Mouse (Mus musculus) limb, embryonic 13.5 days (tissue): Measurements from ENCODE around the gene Ankrd11. TPM values are rescaled to one million over a fixed set of nuclear protein-coding genes. Genes with fewer than 3 reads are reported as not detected.
A peak's percentile ranks its signal among the peaks of the same experiment; 100 is the strongest.

Experiments used
- ATAC-seq: fragments of 200-750 bp; cut with Nextera tagmentation; 2 replicates; pipeline ENCODE4 v1.8.0; 2017; ENCODE audit warnings: low read depth, moderate number of reproducible peaks, moderate TSS enrichment; ENCODE audit not compliant: low FRiP score
- H3K27ac ChIP-seq: fragments of 300-500 bp; sonication (generic); 2 replicates; pipeline ENCODE4 v1.5.1; 2015; ENCODE audit warnings: inconsistent platforms, mild to moderate bottlenecking, moderate library complexity
- H3K27me3 ChIP-seq: fragments of 300-500 bp; sonication (generic); 2 replicates; pipeline ENCODE4 v1.6.1; 2015; ENCODE audit warnings: mild to moderate bottlenecking, inconsistent platforms
- H3K36me3 ChIP-seq: fragments of 300-500 bp; sonication (generic); 2 replicates; pipeline ENCODE4 v1.6.1; 2015; ENCODE audit warnings: inconsistent platforms, mild to moderate bottlenecking, moderate library complexity
- H3K4me1 ChIP-seq: fragments of 300-500 bp; sonication (generic); 2 replicates; pipeline ENCODE4 v1.6.1; 2015; ENCODE audit warnings: inconsistent platforms
- H3K4me2 ChIP-seq: fragments of 300-500 bp; sonication (generic); replicated peaks from 2 replicates; pipeline ENCODE4 v1.6.1; 2015; ENCODE audit warnings: inconsistent platforms, mild to moderate bottlenecking, moderate library complexity
- H3K4me3 ChIP-seq: fragments of 300-500 bp; sonication (generic); 2 replicates; pipeline ENCODE4 v1.5.1; 2015; ENCODE audit warnings: moderate library complexity, mild to moderate bottlenecking, inconsistent platforms
- H3K9ac ChIP-seq: fragments of 300-500 bp; sonication (generic); 2 replicates; pipeline ENCODE4 v1.6.1; 2015; ENCODE audit warnings: mild to moderate bottlenecking, inconsistent platforms
- H3K9me3 ChIP-seq: fragments of 300-500 bp; sonication (generic); 2 replicates; pipeline ENCODE4 v1.6.1; 2016; ENCODE audit warnings: inconsistent platforms
- WGBS: fragments of 180-500 bp; shearing (Covaris S2); methylation state at CpG from one replicate; pipeline ENCODE4 v1.1.7; 2015; 5-methylcytosine and 5-hydroxymethylcytosine counted together
- polyA plus RNA-seq: library from polyadenylated mRNA; unstranded; fragments of >200 nt; fragmentation: Nextera tagmentation; extraction: Ambion mirVana; gene quantifications from 2 replicates; pipeline ENCODE4 v1.2.1, GENCODE M21; 2015

The Ankrd11 gene
- 40.9 and 48.7 TPM in 2 replicates for polyA plus RNA-seq

GRCm38 (mm10) chr8:123042158-123042973 is at the start of gene Ankrd11:
Gene Ankrd11 (minus strand): TSS chr8:123042277.
- Histone ChIP-seq H3K27me3 (no peaks in the 10 kb centered on the region), H3K9me3 (no peaks in the 10 kb centered on the region), H3K36me3 (peaks cover 4% of the 10 kb centered on the region; the same call in 1 of the 2 replicates), H3K4me1 (peaks cover 31% of the 10 kb centered on the region), H3K4me3 (peak within 1 kb of the TSS; percentile 99), H3K9ac (peak within 1 kb of the TSS; percentile 100), H3K27ac (peak within 1 kb of the TSS; percentile 98), H3K4me2 (peak within 1 kb of the TSS; percentile 80)
- WGBS, result under 1% methylated on average over 69 of the region's 91 CpGs
- peak; percentile 98 for ATAC-seq

DNA sequence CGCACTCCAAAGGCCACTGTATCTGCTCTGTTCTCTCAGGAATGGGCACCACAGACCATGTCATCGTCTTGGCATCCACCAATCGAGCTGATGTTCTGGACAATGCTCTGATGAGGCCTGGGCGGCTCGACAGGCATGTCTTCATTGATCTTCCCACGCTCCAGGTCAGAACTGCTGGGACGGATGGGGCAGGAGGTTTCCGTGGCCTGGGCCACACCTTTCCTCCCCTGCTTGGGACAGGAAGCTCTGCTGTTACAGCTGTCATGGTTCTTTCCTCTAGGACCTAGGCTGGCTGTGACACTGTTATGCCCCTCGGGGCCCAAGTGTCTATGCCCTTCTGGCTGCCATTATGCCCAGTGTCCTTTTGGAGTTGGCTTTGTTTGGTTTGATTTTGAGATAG is 45.2 kb upstream of the Ankrd11 start:
- no peaks in the 10 kb centered on the region for H3K4me1 ChIP-seq
- no peak overlapping the region for H3K4me3 ChIP-seq
- H3K9ac ChIP-seq, result no peak overlapping the region
- ATAC-seq, result no peak
- no peak overlapping the region for H3K27ac ChIP-seq
- no peaks in the 10 kb centered on the region for H3K9me3 ChIP-seq
- H3K36me3 ChIP-seq, result peaks cover 100% of the 10 kb centered on the region
- 91% methylated on average over 9 of the region's 9 CpGs for WGBS
- no peaks in the 10 kb centered on the region for H3K27me3 ChIP-seq
- no peak overlapping the region for H3K4me2 ChIP-seq

DNA sequence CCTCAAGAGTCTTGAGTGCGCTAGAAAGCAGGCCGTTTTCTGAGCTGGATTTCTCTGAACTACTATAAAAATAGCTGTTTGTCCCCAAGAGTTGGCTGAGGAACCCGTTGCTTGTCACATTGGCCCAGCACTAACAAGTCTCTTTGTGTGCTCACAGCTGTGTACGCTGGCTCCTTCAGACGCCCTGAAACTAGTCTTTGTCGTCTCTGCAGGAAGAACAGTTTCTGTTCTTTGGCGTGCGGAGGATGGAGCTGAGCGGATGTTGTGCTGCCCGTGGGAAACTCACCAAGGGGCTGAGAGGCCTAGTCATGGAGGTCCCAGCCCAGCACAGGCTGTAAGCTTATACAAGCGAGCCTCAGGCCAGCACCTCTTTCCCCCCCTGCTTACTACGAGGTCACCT is 41.5 kb upstream of the Ankrd11 start:
- Histone ChIP-seq H3K27me3 (no peaks in the 10 kb centered on the region), H3K4me2 (no peak overlapping the region), H3K4me1 (no peaks in the 10 kb centered on the region), H3K27ac (no peak overlapping the region), H3K4me3 (no peak overlapping the region), H3K9ac (no peak overlapping the region), H3K9me3 (no peaks in the 10 kb centered on the region), H3K36me3 (peaks cover 98% of the 10 kb centered on the region)
- ATAC-seq, result no peak
- WGBS, result 92% methylated on average over 12 of the region's 12 CpGs

- H3K4me2 ChIP-seq, result no peak overlapping the region
- no peaks in the 10 kb centered on the region for H3K4me1 ChIP-seq
- ATAC-seq, result no peak
- H3K9ac ChIP-seq, result no peak overlapping the region
- H3K27ac ChIP-seq, result no peak overlapping the region
- H3K36me3 ChIP-seq, result peaks cover 98% of the 10 kb centered on the region
- 80% methylated on average over 6 of the region's 6 CpGs for WGBS
- no peak overlapping the region for H3K4me3 ChIP-seq
- no peaks in the 10 kb centered on the region for H3K27me3 ChIP-seq
- H3K9me3 ChIP-seq, result no peaks in the 10 kb centered on the region
Measured at GRCm38 (mm10) chr8:123082993-123083392, 40.9 kb upstream of the Ankrd11 start.

DNA sequence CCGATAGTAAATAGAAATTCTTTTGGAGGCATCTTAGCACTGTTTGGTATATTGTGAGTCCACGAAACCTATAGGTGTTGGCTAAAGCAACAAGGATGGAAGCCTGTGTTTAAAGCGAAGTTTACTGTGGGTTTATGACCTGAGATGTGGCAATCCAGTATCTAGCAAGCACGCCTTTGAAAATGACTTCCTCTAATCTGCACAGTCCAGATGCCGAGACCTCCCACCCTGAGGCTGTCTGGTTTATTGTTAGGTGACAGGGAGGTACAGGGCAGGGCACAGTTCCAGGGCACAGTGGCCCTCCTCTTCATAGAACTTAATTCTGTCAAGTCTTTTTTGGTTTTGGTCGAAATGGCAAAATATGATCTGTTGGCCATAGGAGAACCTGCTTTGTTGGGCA is 35.1 kb upstream of the Ankrd11 start:
- WGBS, result 77% methylated on average over 6 of the region's 6 CpGs
- no peak overlapping the region for H3K9ac ChIP-seq

GRCm38 (mm10) chr8:123071176-123071575 is 29.1 kb upstream of the Ankrd11 start:
- no peaks in the 10 kb centered on the region for H3K9me3 ChIP-seq
- H3K27ac ChIP-seq, result no peak overlapping the region
- H3K4me3 ChIP-seq, result no peak overlapping the region
- ATAC-seq, result no peak
- H3K4me2 ChIP-seq, result no peak overlapping the region
- 87% methylated on average over 4 of the region's 4 CpGs for WGBS
- H3K9ac ChIP-seq, result no peak overlapping the region
- H3K36me3 ChIP-seq, result peaks cover 74% of the 10 kb centered on the region
- H3K4me1 ChIP-seq, result peaks cover 13% of the 10 kb centered on the region
- no peaks in the 10 kb centered on the region for H3K27me3 ChIP-seq

More for the DNA sequence above, 35.1 kb upstream of the Ankrd11 start:
- no peaks in the 10 kb centered on the region for H3K9me3 ChIP-seq
- peaks cover 96% of the 10 kb centered on the region for H3K36me3 ChIP-seq
- H3K27me3 ChIP-seq, result no peaks in the 10 kb centered on the region
- H3K4me3 ChIP-seq, result no peak overlapping the region
- ATAC-seq, result no peak
- H3K4me1 ChIP-seq, result no peaks in the 10 kb centered on the region
- H3K27ac ChIP-seq, result no peak overlapping the region
- H3K4me2 ChIP-seq, result no peak overlapping the region

GRCm38 (mm10) chr8:123066101-123066683 is 24.1 kb upstream of the Ankrd11 start:
- peak overlapping the region; percentile 93 for H3K4me3 ChIP-seq
- H3K27ac ChIP-seq, result peak overlapping the region; percentile 82; the same call in 1 of the 2 replicates
- peaks cover 23% of the 10 kb centered on the region for H3K4me1 ChIP-seq
- no peaks in the 10 kb centered on the region for H3K27me3 ChIP-seq
- peaks cover 27% of the 10 kb centered on the region for H3K36me3 ChIP-seq
- H3K4me2 ChIP-seq, result peak overlapping the region; percentile 86
- no peak for ATAC-seq
- no peaks in the 10 kb centered on the region for H3K9me3 ChIP-seq
- WGBS, result 32% methylated on average over 7 of the region's 7 CpGs
- peak overlapping the region; percentile 94 for H3K9ac ChIP-seq

GRCm38 (mm10) chr8:123065214-123066100 is 23.4 kb upstream of the Ankrd11 start:
- H3K27ac ChIP-seq, result peak overlapping the region; percentile 82
- no peaks in the 10 kb centered on the region for H3K9me3 ChIP-seq
- under 1% methylated on average over 84 of the region's 84 CpGs for WGBS
- peak overlapping the region; percentile 94 for H3K9ac ChIP-seq
- peak overlapping the region; percentile 86 for H3K4me2 ChIP-seq
- H3K4me3 ChIP-seq, result peak overlapping the region; percentile 93
- H3K36me3 ChIP-seq, result peaks cover 22% of the 10 kb centered on the region
- H3K4me1 ChIP-seq, result peaks cover 23% of the 10 kb centered on the region
- no peaks in the 10 kb centered on the region for H3K27me3 ChIP-seq
- ATAC-seq, result peak; percentile 96

GRCm38 (mm10) chr8:123064809-123065213 is 22.7 kb upstream of the Ankrd11 start:
- Histone ChIP-seq H3K4me1 (peaks cover 23% of the 10 kb centered on the region), H3K4me3 (peak overlapping the region; percentile 93), H3K9ac (peak overlapping the region; percentile 94), H3K27me3 (no peaks in the 10 kb centered on the region), H3K4me2 (peak overlapping the region; percentile 86), H3K9me3 (no peaks in the 10 kb centered on the region), H3K27ac (peak overlapping the region; percentile 82), H3K36me3 (peaks cover 18% of the 10 kb centered on the region)
- peak; percentile 17; the same call in 1 of the 2 replicates for ATAC-seq
- 1% methylated on average over 14 of the region's 14 CpGs for WGBS

DNA sequence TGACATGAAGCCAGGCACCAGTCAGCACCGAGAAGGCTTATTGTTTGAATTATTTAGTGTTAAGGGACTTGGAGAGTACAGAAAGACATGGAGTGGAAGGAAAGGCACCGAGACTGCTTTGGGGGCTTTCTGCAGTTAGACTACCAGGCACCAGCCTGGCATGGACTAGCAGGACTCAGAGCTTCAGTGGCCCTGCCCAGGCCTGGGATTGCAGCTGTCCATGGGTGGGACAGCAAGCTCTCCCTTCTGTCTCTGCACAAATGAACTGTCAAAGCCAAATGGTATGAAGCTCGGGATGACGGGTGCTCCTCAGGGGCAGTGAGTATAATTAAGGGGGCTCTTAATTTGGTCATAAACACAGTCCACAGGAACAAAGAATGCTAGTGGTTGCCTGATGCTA is 22.0 kb upstream of the Ankrd11 start:
- Histone ChIP-seq H3K4me3 (0 out of 2 replicates have a peak overlapping the region, but pooled peaks have one; percentile 93), H3K36me3 (peaks cover 18% of the 10 kb centered on the region), H3K4me1 (peaks cover 23% of the 10 kb centered on the region), H3K9me3 (no peaks in the 10 kb centered on the region), H3K27ac (no peak overlapping the region), H3K27me3 (no peaks in the 10 kb centered on the region), H3K9ac (peak overlapping the region; percentile 94), H3K4me2 (peak overlapping the region; percentile 86)
- ATAC-seq, result no peak
- WGBS, result 61% methylated on average over 4 of the region's 4 CpGs

DNA sequence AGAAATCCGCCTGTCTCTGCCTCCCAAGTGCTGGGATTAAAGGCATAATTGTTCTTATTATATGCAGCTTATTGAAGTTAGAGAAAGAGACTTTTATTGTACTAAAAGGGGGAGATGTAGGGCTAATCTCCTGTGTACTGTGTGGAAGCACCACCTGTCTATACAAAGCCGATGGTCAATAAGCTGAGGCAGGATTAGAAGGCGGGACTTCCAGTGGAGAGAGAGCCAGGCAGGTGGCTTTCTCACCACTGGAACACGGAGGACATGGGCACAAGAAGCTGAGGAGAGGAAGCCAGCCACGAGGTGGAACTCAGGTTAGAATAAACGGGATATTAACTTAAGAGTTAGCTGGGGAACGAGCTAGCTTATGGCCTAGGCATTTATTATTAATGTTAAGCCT is 20.6 kb upstream of the Ankrd11 start, which contains the start of gene Spg7:
Spg7 (plus strand) TSS at position 222 of the 400 bp plus-strand sequence.
- no peaks in the 10 kb centered on the region for H3K27me3 ChIP-seq
- H3K4me3 ChIP-seq, result no peak within 1 kb of the TSS
- no peak within 1 kb of the TSS for H3K4me2 ChIP-seq
- no peak within 1 kb of the TSS for H3K9ac ChIP-seq
- H3K4me1 ChIP-seq, result peaks cover 23% of the 10 kb centered on the region
- H3K36me3 ChIP-seq, result 0 out of 2 replicates have a peak, but pooled peaks cover 7% of the 10 kb centered on the region
- no peak within 1 kb of the TSS for H3K27ac ChIP-seq
- 72% methylated on average over 7 of the region's 7 CpGs for WGBS
- no peak for ATAC-seq
- no peaks in the 10 kb centered on the region for H3K9me3 ChIP-seq
